Mouse (Mus musculus) midbrain, postnatal 0 days (tissue): ENCODE data around the gene Eef1a2. TPM values are rescaled to one million over a fixed set of nuclear protein-coding genes. Genes with fewer than 3 reads are reported as not detected.

ENCODE experiments used
- ATAC-seq: fragments of 200-750 bp; cut with Nextera tagmentation; 2 replicates; pipeline ENCODE4 v1.8.0; 2017; ENCODE audit warnings: moderate number of reproducible peaks, mild to moderate bottlenecking, moderate TSS enrichment, moderate library complexity; ENCODE audit not compliant: low FRiP score
- DNase-seq: peaks from one replicate; pipeline ENCODE4 v3.0.0-alpha.2; 2015; ENCODE audit warnings: low spot score
- H3K27ac ChIP-seq: fragments of 300-500 bp; sonication (generic); 2 replicates; pipeline ENCODE4 v1.5.1; 2014; ENCODE audit warnings: low read depth, mild to moderate bottlenecking, low read length, mixed read lengths
- H3K27me3 ChIP-seq: fragments of 300-500 bp; sonication (generic); 2 replicates; pipeline ENCODE4 v1.6.1; 2014; ENCODE audit warnings: low read length, control low read depth, mixed read lengths; ENCODE audit not compliant: insufficient read depth
- H3K36me3 ChIP-seq: fragments of 300-500 bp; sonication (generic); 2 replicates; pipeline ENCODE4 v1.6.1; 2014; ENCODE audit warnings: low read length, control low read depth, mixed read lengths; ENCODE audit not compliant: insufficient read depth
- H3K4me1 ChIP-seq: fragments of 300-500 bp; sonication (generic); 2 replicates; pipeline ENCODE4 v1.6.1; 2014; ENCODE audit warnings: mild to moderate bottlenecking, control low read depth, antibody characterized with exemption, low read length, mixed read lengths; ENCODE audit not compliant: insufficient read depth
- H3K4me2 ChIP-seq: fragments of 300-500 bp; sonication (generic); 2 replicates; pipeline ENCODE4 v1.6.1; 2014; ENCODE audit warnings: low read depth, mild to moderate bottlenecking, low read length, mixed read lengths; ENCODE audit not compliant: poor library complexity, severe bottlenecking
- H3K4me3 ChIP-seq: fragments of 300-500 bp; sonication (generic); 2 replicates; pipeline ENCODE4 v1.5.1; 2014; ENCODE audit warnings: low read depth, mild to moderate bottlenecking, low read length, moderate library complexity
- H3K9ac ChIP-seq: fragments of 300-500 bp; sonication (generic); replicated peaks from 2 replicates; pipeline ENCODE4 v1.6.1; 2014; ENCODE audit warnings: mild to moderate bottlenecking, low read length, moderate library complexity, mixed read lengths; ENCODE audit not compliant: poor library complexity, severe bottlenecking
- H3K9me3 ChIP-seq: fragments of 300-500 bp; sonication (generic); 2 replicates; pipeline ENCODE4 v1.6.1; 2016; ENCODE audit warnings: low read length, control low read depth
- CTCF ChIP-seq: IDR thresholded peaks from 2 replicates; pipeline ENCODE4 v1.5.1; 2016; ENCODE audit warnings: antibody characterized with exemption, mild to moderate bottlenecking
- WGBS: fragments of 180-500 bp; shearing (Covaris S2); extraction: QIAGEN DNeasy Blood & Tissue Kit; methylation state at CpG from one replicate; pipeline ENCODE4 v1.1.7; 2014; 5-methylcytosine and 5-hydroxymethylcytosine counted together
- polyA plus RNA-seq: library from polyadenylated mRNA; unstranded; fragments of >200 nt; fragmentation: Nextera tagmentation; extraction: Ambion mirVana; gene quantifications from 2 replicates; pipeline ENCODE4 v1.2.1, GENCODE M21; 2015
- total RNA-seq: library from RNA; depleted of rRNA; stranded (reverse); fragments of >200 nt; gene quantifications from 2 replicates; pipeline ENCODE4 v1.2.3, GENCODE M21; 2014

Gene Eef1a2
- total and polyA plus RNA-seq, 2 experiments from 2014 or later: 23.3 to 367 TPM

GRCm38 (mm10) chr2:181166469-181166868 lies 9.7 kb upstream of the Eef1a2 start:
- 83% methylated on average over 5 of the region's 5 CpGs for WGBS
- H3K9ac ChIP-seq: no peak overlapping the region
- H3K27me3 ChIP-seq: no peaks in the 10 kb centered on the region
- no peak for TF ChIP-seq CTCF
- no peak overlapping the region for H3K27ac ChIP-seq
- ATAC-seq (no peak), DNase-seq (no peak)
- no peak overlapping the region for H3K4me2 ChIP-seq
- H3K9me3 ChIP-seq: no peaks in the 10 kb centered on the region
- H3K4me3 ChIP-seq: no peak overlapping the region
- H3K36me3 ChIP-seq: no peaks in the 10 kb centered on the region
- H3K4me1 ChIP-seq: no peaks in the 10 kb centered on the region

GRCm38 (mm10) chr2:181160821-181161220 lies 4.0 kb upstream of the Eef1a2 start:
- H3K27me3 ChIP-seq: no peaks in the 10 kb centered on the region
- H3K9ac ChIP-seq: no peak overlapping the region
- no peak overlapping the region for H3K27ac ChIP-seq
- 0 out of 2 replicates have a peak, but pooled peaks have one; percentile 7 for TF ChIP-seq CTCF
- WGBS: 67% methylated on average over 4 of the region's 4 CpGs
- H3K4me1 ChIP-seq: peaks cover 25% of the 10 kb centered on the region
- H3K36me3 ChIP-seq: no peaks in the 10 kb centered on the region
- no peak for ATAC-seq
- DNase-seq: no peak
- H3K4me2 ChIP-seq: no peak overlapping the region
- H3K4me3 ChIP-seq: no peak overlapping the region
- no peaks in the 10 kb centered on the region for H3K9me3 ChIP-seq

GRCm38 (mm10) chr2:181159771-181160170 lies 3.0 kb upstream of the Eef1a2 start:
- Histone ChIP-seq H3K4me3 (no peak overlapping the region), H3K27ac (peak overlapping the region; percentile 93), H3K27me3 (no peaks in the 10 kb centered on the region), H3K4me1 (peaks cover 35% of the 10 kb centered on the region), H3K9me3 (no peaks in the 10 kb centered on the region), H3K9ac (no peak overlapping the region), H3K36me3 (no peaks in the 10 kb centered on the region), H3K4me2 (peak overlapping the region; percentile 30)
- DNase-seq: peak; percentile 82
- WGBS: 3% methylated on average over 2 of the region's 2 CpGs
- ATAC-seq: peak; percentile 86
- no peak for TF ChIP-seq CTCF

- Histone ChIP-seq H3K9me3 (no peaks in the 10 kb centered on the region), H3K9ac (no peak overlapping the region), H3K4me2 (peak overlapping the region; percentile 30; the same call in 1 of the 2 replicates), H3K27me3 (no peaks in the 10 kb centered on the region), H3K36me3 (no peaks in the 10 kb centered on the region), H3K27ac (peak overlapping the region; percentile 93), H3K4me1 (peaks cover 39% of the 10 kb centered on the region), H3K4me3 (no peak overlapping the region)
- no peak for TF ChIP-seq CTCF
- DNase-seq (peak; percentile 58), ATAC-seq (peak; percentile 47)
- WGBS: 46% methylated on average over 7 of the region's 7 CpGs
Measured at GRCm38 (mm10) chr2:181159091-181159514, 2.3 kb upstream of the Eef1a2 start.

GRCm38 (mm10) chr2:181158471-181158870 lies 1.7 kb upstream of the Eef1a2 start:
- Histone ChIP-seq H3K4me2 (no peak overlapping the region), H3K36me3 (no peaks in the 10 kb centered on the region), H3K9me3 (no peaks in the 10 kb centered on the region), H3K27ac (peak overlapping the region; percentile 93; the same call in 1 of the 2 replicates), H3K27me3 (no peaks in the 10 kb centered on the region), H3K4me3 (no peak overlapping the region), H3K4me1 (peaks cover 39% of the 10 kb centered on the region), H3K9ac (no peak overlapping the region)
- 83% methylated on average over 2 of the region's 2 CpGs for WGBS
- no peak for ATAC-seq
- no peak for TF ChIP-seq CTCF
- DNase-seq: no peak

- no peak for TF ChIP-seq CTCF
- Histone ChIP-seq H3K27me3 (no peaks in the 10 kb centered on the region), H3K4me2 (peak overlapping the region; percentile 92), H3K4me1 (peaks cover 39% of the 10 kb centered on the region), H3K36me3 (peaks cover 6% of the 10 kb centered on the region), H3K9me3 (no peaks in the 10 kb centered on the region), H3K4me3 (no peak overlapping the region), H3K27ac (peak overlapping the region; percentile 85), H3K9ac (no peak overlapping the region)
- DNase-seq (no peak), ATAC-seq (no peak)
- WGBS: 75% methylated on average over 6 of the region's 6 CpGs
Measured at GRCm38 (mm10) chr2:181157716-181158302, 995 bp upstream of the Eef1a2 start.
